21 mouse cellular contexts compared by ENCODE assay signal in the genomic region with DNA sequence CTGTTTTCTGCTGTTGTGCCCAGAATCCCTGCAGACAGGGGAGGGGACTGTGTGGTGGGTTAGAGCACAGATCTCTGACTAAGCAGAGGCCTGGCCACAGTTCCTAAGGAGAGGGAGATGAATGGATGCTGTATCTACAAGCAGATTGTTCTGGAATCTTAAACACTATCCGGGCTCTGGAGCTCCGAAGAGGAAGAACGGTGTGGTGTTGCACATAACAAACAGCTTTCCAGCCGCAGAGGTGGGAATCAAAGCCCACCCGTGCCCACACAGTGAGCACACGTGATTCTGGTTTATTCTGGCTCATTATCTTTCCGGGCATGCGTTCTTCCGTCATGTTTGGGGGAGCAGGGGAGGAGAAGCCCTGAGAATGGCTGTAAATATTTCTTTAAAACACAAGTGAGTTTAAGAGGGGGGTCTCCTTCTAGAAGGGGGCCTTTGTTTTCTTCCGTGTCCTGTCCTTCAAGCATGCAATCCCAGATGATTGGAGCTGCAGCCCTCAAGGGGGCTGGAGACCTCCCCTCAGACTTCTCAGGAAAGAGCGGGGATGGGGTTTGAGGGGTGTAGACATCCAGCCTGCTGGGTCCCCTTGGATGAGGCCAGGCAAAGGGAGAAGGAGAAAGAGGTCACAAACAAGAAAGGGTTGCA. TPM values are rescaled to one million over a fixed set of nuclear protein-coding genes. Genes with fewer than 3 reads are reported as not detected.
DNase-seq lines count a peak whose midpoint lies in the region; ATAC-seq and TF ChIP-seq lines count a peak whose summit lies in the region.
"Had no signal": no experiment of that assay in that cellular context is flagged by ENCODE, and none has a peak within 500 bp of the region (broad histone marks: within the 10 kb centered on the region; RNA-seq: fewer than 3 reads in every experiment).

No protein-coding gene starts in this region.

- H3K4me3 ChIP-seq in midbrain, embryonic 11.5 days (ENCODE audit: low read depth, low read length) = no peak overlapping the region
- no peak overlapping the region for H3K4me3 ChIP-seq in midbrain, embryonic 10.5 days
- H3K4me3 ChIP-seq in embryonic facial prominence, embryonic 14.5 days (ENCODE audit: low read depth, low read length) = no peak overlapping the region
- no peak overlapping the region for H3K4me3 ChIP-seq in hindbrain, embryonic 14.5 days (replicated peaks; ENCODE audit: low read length)
- no peak overlapping the region for H3K4me3 ChIP-seq in midbrain, embryonic 16.5 days (ENCODE audit: low read depth, low read length)
- no peak overlapping the region for H3K4me3 ChIP-seq in left cerebral cortex, adult 2 months
- H3K4me3 ChIP-seq: heart, embryonic 15.5 days; liver, embryonic 15.5 days; myocyte had no signal

- no peaks in the 10 kb centered on the region for H3K4me1 ChIP-seq in midbrain, embryonic 11.5 days (ENCODE audit: control insufficient read depth, insufficient read depth, low read length)
- H3K4me1 ChIP-seq in midbrain, embryonic 10.5 days = peaks cover 19% of the 10 kb centered on the region
- no peaks in the 10 kb centered on the region for H3K4me1 ChIP-seq in embryonic facial prominence, embryonic 14.5 days (ENCODE audit: control insufficient read depth, insufficient read depth, low read length)
- H3K4me1 ChIP-seq in hindbrain, embryonic 14.5 days (replicated peaks; ENCODE audit: control insufficient read depth, insufficient read depth, low read length) = no peaks in the 10 kb centered on the region
- H3K4me1 ChIP-seq in midbrain, embryonic 16.5 days (ENCODE audit: control insufficient read depth, insufficient read depth, low read length) = peaks cover 9% of the 10 kb centered on the region
- H3K4me1 ChIP-seq: heart, embryonic 15.5 days; liver, embryonic 15.5 days had no signal

- no peak overlapping the region for H3K4me2 ChIP-seq in midbrain, embryonic 11.5 days
- H3K4me2 ChIP-seq in embryonic facial prominence, embryonic 14.5 days (ENCODE audit: low read depth, low read length) = 0 out of 2 replicates have a peak overlapping the region, but pooled peaks have one; percentile 6
- no peak overlapping the region for H3K4me2 ChIP-seq in hindbrain, embryonic 14.5 days (replicated peaks)
- peak overlapping the region; percentile 27; the same call in 1 of the 2 replicates for H3K4me2 ChIP-seq in midbrain, embryonic 16.5 days (ENCODE audit: low read length)
- H3K4me2 ChIP-seq: heart, embryonic 15.5 days; liver, embryonic 15.5 days had no signal

- peak; percentile 56 for DNase-seq in midbrain, embryonic 11.5 days (ENCODE audit: low spot score, missing footprints)
- no peak for DNase-seq in midbrain, embryonic 10.5 days (ENCODE audit: low spot score)
- no peak for DNase-seq in embryonic facial prominence, embryonic 14.5 days (ENCODE audit: low spot score)
- DNase-seq in hindbrain, embryonic 14.5 days (ENCODE audit: low spot score) = peak; percentile 42
- no peak for DNase-seq in lung, postnatal 25 days (ENCODE audit: low spot score)
- DNase-seq in left cerebral cortex, adult 2 months (ENCODE audit: extremely low spot score in 1 of 2, low spot score in 2 of 2) = no peak
- DNase-seq in urinary bladder, postnatal 4 days (ENCODE audit: low spot score in 2 of 2) = no peak
- DNase-seq: cerebellum, adult 9-11 months; gastrocnemius, postnatal 10 days; heart, adult 18-20 months; kidney, adult 18-20 months; kidney, postnatal 4 days; thymus, adult 2 months had no signal

- no peak overlapping the region for H3K9ac ChIP-seq in midbrain, embryonic 11.5 days (ENCODE audit: low read length)
- no peak overlapping the region for H3K9ac ChIP-seq in embryonic facial prominence, embryonic 14.5 days (ENCODE audit: low read depth, low read length)
- H3K9ac ChIP-seq in hindbrain, embryonic 14.5 days = no peak overlapping the region
- 0 out of 2 replicates have a peak overlapping the region, but pooled peaks have one; percentile 42 for H3K9ac ChIP-seq in midbrain, embryonic 16.5 days (ENCODE audit: low read depth, low read length)
- H3K9ac ChIP-seq: heart, embryonic 15.5 days; liver, embryonic 15.5 days had no signal

- H3K36me3 ChIP-seq in midbrain, embryonic 11.5 days (ENCODE audit: control insufficient read depth, insufficient read depth, low read length) = no peaks in the 10 kb centered on the region
- no peaks in the 10 kb centered on the region for H3K36me3 ChIP-seq in midbrain, embryonic 10.5 days
- no peaks in the 10 kb centered on the region for H3K36me3 ChIP-seq in embryonic facial prominence, embryonic 14.5 days (ENCODE audit: control insufficient read depth, insufficient read depth, low read length)
- H3K36me3 ChIP-seq in hindbrain, embryonic 14.5 days (replicated peaks; ENCODE audit: control insufficient read depth, insufficient read depth) = no peaks in the 10 kb centered on the region
- no peaks in the 10 kb centered on the region for H3K36me3 ChIP-seq in midbrain, embryonic 16.5 days (ENCODE audit: control insufficient read depth, insufficient read depth, low read length)
- H3K36me3 ChIP-seq: heart, embryonic 15.5 days; liver, embryonic 15.5 days had no signal

- intact Hi-C loops in left cerebral cortex, adult 2 months (cut with DNase I) = no loop called here

- WGBS in midbrain, embryonic 11.5 days = 80% methylated on average over 11 of the region's 11 CpGs
- 80% methylated on average over 11 of the region's 11 CpGs for WGBS in midbrain, embryonic 10.5 days
- 42% methylated on average over 11 of the region's 11 CpGs for WGBS in embryonic facial prominence, embryonic 14.5 days
- WGBS in hindbrain, embryonic 14.5 days = 42% methylated on average over 11 of the region's 11 CpGs
- WGBS in midbrain, embryonic 16.5 days = 38% methylated on average over 11 of the region's 11 CpGs

- H3K27me3 ChIP-seq in midbrain, embryonic 11.5 days (ENCODE audit: control insufficient read depth, insufficient read depth, low read length) = no peaks in the 10 kb centered on the region
- H3K27me3 ChIP-seq in midbrain, embryonic 10.5 days (ENCODE audit: low read depth, poor library complexity, severe bottlenecking) = no peaks in the 10 kb centered on the region
- no peaks in the 10 kb centered on the region for H3K27me3 ChIP-seq in embryonic facial prominence, embryonic 14.5 days (replicated peaks; ENCODE audit: control insufficient read depth, insufficient read depth, low read length)
- no peaks in the 10 kb centered on the region for H3K27me3 ChIP-seq in hindbrain, embryonic 14.5 days (ENCODE audit: control insufficient read depth, insufficient read depth, low read length)
- no peaks in the 10 kb centered on the region for H3K27me3 ChIP-seq in midbrain, embryonic 16.5 days (ENCODE audit: control insufficient read depth, insufficient read depth, low read depth, low read length)
- H3K27me3 ChIP-seq: heart, embryonic 15.5 days; liver, embryonic 15.5 days had no signal

- no peak for ATAC-seq in midbrain, embryonic 11.5 days (ENCODE audit: low FRiP score)
- no peak for ATAC-seq in embryonic facial prominence, embryonic 14.5 days (ENCODE audit: low read depth)
- peak; percentile 63; the same call in 1 of the 2 replicates for ATAC-seq in hindbrain, embryonic 14.5 days (ENCODE audit: low FRiP score)
- ATAC-seq in midbrain, embryonic 16.5 days = peak; percentile 80
- ATAC-seq: lung, postnatal 0 days had no signal

- TF ChIP-seq CTCF in left cerebral cortex, adult 2 months (IDR thresholded peaks at IDR 0.05) = no peak

- H3K9me3 ChIP-seq in midbrain, embryonic 11.5 days (ENCODE audit: control insufficient read depth, low read length) = no peaks in the 10 kb centered on the region
- H3K9me3 ChIP-seq in midbrain, embryonic 10.5 days (replicated peaks) = no peaks in the 10 kb centered on the region
- H3K9me3 ChIP-seq in embryonic facial prominence, embryonic 14.5 days (ENCODE audit: control insufficient read depth, low read length) = no peaks in the 10 kb centered on the region
- H3K9me3 ChIP-seq in hindbrain, embryonic 14.5 days (ENCODE audit: control insufficient read depth, low read length) = no peaks in the 10 kb centered on the region
- no peaks in the 10 kb centered on the region for H3K9me3 ChIP-seq in midbrain, embryonic 16.5 days (replicated peaks; ENCODE audit: control insufficient read depth, low read length, poor library complexity, severe bottlenecking)
- H3K9me3 ChIP-seq: heart, embryonic 15.5 days; liver, embryonic 15.5 days had no signal

- H3K27ac ChIP-seq in midbrain, embryonic 11.5 days (ENCODE audit: low read depth, low read length) = no peak overlapping the region
- H3K27ac ChIP-seq in midbrain, embryonic 10.5 days (replicated peaks) = no peak overlapping the region; the same call in 1 of the 2 replicates
- H3K27ac ChIP-seq in embryonic facial prominence, embryonic 14.5 days (replicated peaks; ENCODE audit: low read depth, low read length) = no peak overlapping the region
- H3K27ac ChIP-seq in hindbrain, embryonic 14.5 days = peak overlapping the region; percentile 47
- H3K27ac ChIP-seq in midbrain, embryonic 16.5 days (ENCODE audit: low read length) = peak overlapping the region; percentile 44
- H3K27ac ChIP-seq in left cerebral cortex, adult 2 months = no peak overlapping the region
- H3K27ac ChIP-seq: heart, embryonic 15.5 days; liver, embryonic 15.5 days had no signal

RNA-seq across cellular contexts. Expression of a gene that starts 16.6 kb away (rescaled TPM):
- 1.1 and 1.7 TPM in 2 replicates for polyA plus RNA-seq in midbrain, embryonic 11.5 days (2014; fragmentation: Nextera tagmentation; extraction: Ambion mirVana)
- polyA plus RNA-seq in midbrain, embryonic 10.5 days (2016; fragmentation: Nextera tagmentation; extraction: Ambion mirVana) = 1.5 and 1.7 TPM in 2 replicates
- 3.1 and 4.6 TPM in 2 replicates for polyA plus RNA-seq in embryonic facial prominence, embryonic 14.5 days (2014; fragmentation: Nextera tagmentation; extraction: Ambion mirVana)
- 0.87 and 1.0 TPM in 2 replicates for polyA plus RNA-seq in hindbrain, embryonic 14.5 days (2014; fragmentation: Nextera tagmentation; extraction: Ambion mirVana)
- 0.35 and 0.39 TPM in 2 replicates for polyA plus RNA-seq in midbrain, embryonic 16.5 days (2015; fragmentation: Nextera tagmentation; extraction: Ambion mirVana)
- total RNA-seq in left cerebral cortex, adult 2 months (2021) = not detected
- total RNA-seq: gastrocnemius, postnatal 10 days; hematopoietic stem cell, adult 5-6 weeks; megakaryocyte, adult 5-6 weeks had no signal
- polyA plus RNA-seq: C2C12, myocyte had no signal

Comparison
In these comparisons a context has a peak if more than half of its experiments do, and no peak if none do; other contexts are left out.
1. ATAC-seq: peak in hindbrain, embryonic 14.5 days (single experiment) and midbrain, embryonic 16.5 days (single experiment); none in midbrain, embryonic 11.5 days (single experiment) and embryonic facial prominence, embryonic 14.5 days (single experiment).
2. DNase-seq: peak in midbrain, embryonic 11.5 days (single experiment) and hindbrain, embryonic 14.5 days (single experiment); none in midbrain, embryonic 10.5 days (single experiment), embryonic facial prominence, embryonic 14.5 days (single experiment), lung, postnatal 25 days (single experiment), left cerebral cortex, adult 2 months (0 of 2) and urinary bladder, postnatal 4 days (0 of 2).
3. H3K27ac ChIP-seq: peak in hindbrain, embryonic 14.5 days (single experiment) and midbrain, embryonic 16.5 days (single experiment); none in midbrain, embryonic 11.5 days (single experiment), midbrain, embryonic 10.5 days (single experiment), embryonic facial prominence, embryonic 14.5 days (single experiment) and left cerebral cortex, adult 2 months (single experiment).
4. H3K4me2 ChIP-seq: peak in embryonic facial prominence, embryonic 14.5 days (single experiment) and midbrain, embryonic 16.5 days (single experiment); none in midbrain, embryonic 11.5 days (single experiment) and hindbrain, embryonic 14.5 days (single experiment).